Mouse (Mus musculus) thymus, postnatal 14 days (tissue): ENCODE data around the gene Cklf.
"Not testable (repeated sequence)": the region's sequence is repeated elsewhere in the genome, so short reads cannot be mapped to it uniquely, and the experiment has no call there.

ENCODE experiments used
- DNase-seq: peaks from one replicate; pipeline ENCODE4 v3.0.0; 2021

Gene Cklf

GRCm38 (mm10) chr8:104264271-104264935, 13.7 kb downstream of the Cklf start:
- not testable (repeated sequence) for DNase-seq

DNA sequence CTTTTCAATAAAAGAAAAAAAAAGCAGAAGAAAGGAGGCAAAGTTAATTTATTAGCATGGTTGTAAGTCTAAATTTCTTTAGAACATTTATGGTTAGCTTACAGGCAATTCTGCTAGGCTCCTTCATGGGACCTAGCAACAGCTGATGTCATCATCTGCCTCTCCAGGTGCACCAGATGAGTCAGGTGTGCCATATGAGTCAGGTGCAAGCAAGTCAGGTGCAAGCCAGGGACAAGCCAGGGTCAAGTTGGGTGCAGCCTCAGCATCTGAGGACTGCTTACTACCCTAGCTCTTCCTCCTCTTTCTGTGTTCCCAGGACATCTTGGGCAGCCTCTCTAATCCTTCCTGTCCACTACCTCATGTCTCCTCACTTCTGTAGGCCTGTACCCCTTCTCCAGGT, 17.7 kb downstream of the Cklf start:
- DNase-seq, result no peak

- no peak for DNase-seq
Observed at GRCm38 (mm10) chr8:104268937-104269440, 18.3 kb downstream of the Cklf start.

- DNase-seq, result not testable (repeated sequence)
Observed at GRCm38 (mm10) chr8:104293081-104293480, 42.4 kb downstream of the Cklf start, which contains the start of gene Cmtm2a. Cmtm2a (minus strand) TSS chr8:104293181.

GRCm38 (mm10) chr8:104294396-104294795, 43.7 kb downstream of the Cklf start:
- DNase-seq, result no peak

- not testable (repeated sequence) for DNase-seq
Observed at GRCm38 (mm10) chr8:104301577-104301976, 50.9 kb downstream of the Cklf start.

DNA sequence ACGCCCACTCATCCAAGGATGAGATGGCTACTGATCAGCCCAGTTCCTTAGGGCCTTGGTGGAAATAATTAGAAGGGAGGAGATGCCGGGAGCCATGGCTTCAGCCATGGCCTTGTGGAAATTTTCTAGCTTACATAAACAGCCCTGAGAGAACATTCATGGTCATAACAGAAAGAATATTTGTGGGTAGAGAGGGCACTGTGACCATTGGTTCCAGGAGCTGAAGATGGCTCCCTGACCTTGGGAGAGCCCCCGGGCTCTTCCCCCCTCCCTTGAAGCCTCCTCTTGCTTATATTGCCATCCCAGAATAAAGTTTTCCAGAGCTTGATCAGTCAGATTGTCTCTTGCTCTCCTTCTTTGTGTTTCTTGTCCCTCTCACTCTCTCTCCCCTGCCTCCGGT, 51.9 kb downstream of the Cklf start:
- DNase-seq, result not testable (repeated sequence)

- DNase-seq, result no peak
Observed at GRCm38 (mm10) chr8:104304962-104305361, 54.3 kb downstream of the Cklf start.

DNA sequence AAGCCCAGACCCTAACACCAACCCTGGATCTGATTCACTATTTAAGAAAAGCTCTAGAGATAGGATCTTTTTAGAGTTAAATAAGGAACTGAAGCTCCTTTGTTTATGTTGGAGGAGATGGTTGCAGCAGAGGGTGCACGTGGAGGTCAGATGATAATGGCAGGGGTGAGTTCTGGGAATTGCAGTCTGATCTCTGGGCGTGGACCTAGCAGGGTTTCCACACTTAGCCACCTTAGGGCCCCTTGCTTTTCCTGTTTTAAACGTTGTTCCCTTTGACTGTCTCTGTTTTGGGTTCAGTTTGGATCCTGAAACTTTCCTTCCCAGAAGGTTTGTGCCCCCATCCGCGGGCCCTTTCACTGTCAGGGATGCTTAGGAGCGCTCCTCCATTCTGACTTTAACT, 57.7 kb downstream of the Cklf start:
- DNase-seq, result not testable (repeated sequence)

GRCm38 (mm10) chr8:104309441-104310155, 58.9 kb downstream of the Cklf start, which contains the start of the genes Gm45711 and Cmtm1:
Gm45711 (minus strand) TSS chr8:104310081.
Cmtm1 (minus strand) TSS chr8:104310145.
- not testable (repeated sequence) for DNase-seq

DNA sequence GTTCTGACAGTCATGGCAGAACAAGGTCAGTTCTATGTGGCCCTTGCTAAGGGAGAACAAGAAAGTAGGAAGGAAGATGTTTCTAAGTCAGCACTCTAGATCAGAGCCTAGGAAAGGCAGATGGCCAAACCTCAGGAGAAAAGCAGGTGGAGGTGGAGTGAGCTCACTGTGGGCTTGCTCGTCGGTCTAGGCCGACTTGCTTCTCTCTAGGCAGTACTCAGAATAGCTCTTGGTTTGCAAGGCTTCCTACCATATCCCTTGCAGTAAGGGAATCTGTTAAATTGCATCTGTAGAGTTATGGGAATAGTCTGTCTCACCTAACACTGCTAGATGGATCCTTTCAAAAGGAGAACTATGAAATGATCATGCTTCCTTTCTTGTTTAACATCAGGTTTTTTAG, 61.4 kb downstream of the Cklf start:
- DNase-seq, result not testable (repeated sequence)

DNA sequence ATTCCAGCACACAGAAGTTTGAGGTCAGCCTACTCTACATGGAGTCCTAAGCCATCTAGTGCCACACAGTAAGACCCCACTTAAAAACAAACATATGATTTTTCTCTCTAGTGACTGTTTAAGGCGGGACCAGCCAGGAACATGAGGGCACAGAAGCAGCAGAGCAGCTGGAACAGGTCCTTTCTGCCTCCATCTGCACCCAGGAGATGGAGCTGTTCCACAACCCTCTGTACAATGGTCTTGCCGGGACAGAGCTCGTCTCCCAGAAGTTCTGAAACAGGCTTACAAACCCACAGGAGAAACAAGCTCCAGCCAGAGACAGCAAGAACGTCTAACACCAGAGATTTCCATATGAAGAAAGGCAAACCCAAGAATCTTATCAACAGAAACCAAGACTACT, 62.6 kb downstream of the Cklf start:
- DNase-seq, result no peak
